Mouse (Mus musculus): ENCODE results near the gene Gm21876. TPM values are rescaled to one million over a fixed set of nuclear protein-coding genes. Genes with fewer than 3 reads are reported as not detected.

Gm21876 gene
- not detected for total RNA-seq (2023)

DNA sequence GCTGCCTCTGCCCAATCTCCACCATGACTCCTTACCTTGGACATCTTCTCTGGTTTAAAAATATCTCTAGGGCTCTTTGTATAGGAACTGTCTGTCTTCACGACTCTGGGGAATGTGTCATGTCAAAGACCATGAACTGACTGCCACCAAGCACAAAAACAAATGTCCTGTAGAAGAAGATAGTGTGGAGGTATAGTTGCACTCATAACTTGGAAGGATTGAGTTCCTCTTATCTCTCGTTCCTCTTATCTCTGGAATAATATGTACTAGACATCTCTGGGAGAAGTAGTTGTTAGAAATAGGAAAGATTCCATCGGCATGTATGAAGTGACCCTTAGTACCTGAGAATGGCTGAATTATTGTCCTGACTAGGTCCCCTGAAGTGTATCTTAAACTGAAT, at the start of gene Gm21876:
Gene Gm21876 (minus strand): TSS at position 101 of the 400 bp plus-strand sequence.

Other genes with a start within 250 kb of the Gm21876 start
- 21.8 TPM for gene Cfp, start 244.1 kb downstream of the Gm21876 start, total RNA-seq (2023)
- gene Elk1, start 225.0 kb downstream of the Gm21876 start, total RNA-seq (2023): 18.0 TPM
- 28.1 TPM for gene Uxt, start 213.6 kb downstream of the Gm21876 start, total RNA-seq (2023)
- gene Zfp182, start 113.3 kb downstream of the Gm21876 start, total RNA-seq (2023): 16.4 TPM
- gene Spaca5, start 107.2 kb downstream of the Gm21876 start, total RNA-seq (2023): not detected
- 2.2 TPM for gene Zfp300, start 86.1 kb downstream of the Gm21876 start, total RNA-seq (2023)
- gene Ssxa1, start 59.8 kb downstream of the Gm21876 start, total RNA-seq (2023): not detected

Data from CD4-positive naive resting alpha-beta T cell, adult 57 days (primary cell).